Mouse (Mus musculus) embryo, embryonic 11.5 days (tissue): ENCODE measurements around the gene Zfp979.
"Not testable (repeated sequence)": the region's sequence is repeated elsewhere in the genome, so short reads cannot be mapped to it uniquely, and the experiment has no call there.

Experiments used
- DNase-seq: peaks from one replicate; pipeline ENCODE4 v3.0.0-alpha.2; 2012; ENCODE audit warnings: low read depth, low spot score

The Zfp979 gene

DNA sequence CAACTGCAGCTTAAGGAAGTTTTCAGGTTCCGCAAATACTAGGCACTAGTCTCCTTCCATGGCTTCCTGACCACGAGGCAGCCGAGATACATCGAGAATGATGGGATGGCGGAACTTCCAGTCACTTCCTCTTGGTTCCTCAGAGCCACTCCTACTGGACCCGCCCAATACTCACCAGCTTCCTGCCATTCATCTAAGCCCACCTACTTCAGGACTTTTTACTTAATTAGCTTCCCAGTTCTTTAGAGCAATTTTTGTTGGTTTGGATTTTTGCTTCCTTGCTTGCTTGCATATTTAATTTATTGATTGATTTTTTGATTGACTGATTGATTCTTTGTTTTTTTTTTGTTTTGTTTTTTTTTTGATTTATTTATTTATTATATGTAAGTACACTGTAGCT, at the start of gene Zfp979:
TSS of gene Zfp979 (minus strand) at position 101 of the 400 bp plus-strand sequence.
- DNase-seq, result not testable (repeated sequence)

DNA sequence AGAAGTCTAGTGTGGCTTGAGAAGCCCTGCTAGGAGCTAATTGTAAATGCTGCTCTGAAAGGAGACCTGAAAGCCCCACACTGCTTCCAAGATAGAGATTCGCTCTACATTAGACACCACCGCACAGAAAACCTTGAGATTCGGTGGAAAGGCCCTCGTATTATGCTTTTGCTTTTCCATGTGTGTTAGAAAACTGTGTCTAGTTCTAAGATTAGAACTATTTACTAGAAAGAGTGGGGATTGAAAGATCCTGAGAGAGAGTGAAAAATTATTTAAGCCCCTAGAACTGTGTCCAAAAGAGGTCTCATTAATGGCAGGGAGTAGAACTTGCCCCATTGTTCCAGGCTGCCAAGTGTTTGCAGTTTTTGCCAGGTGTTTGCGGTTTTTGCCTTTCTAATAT, 12.9 kb upstream of the Zfp979 start:
- not testable (repeated sequence) for DNase-seq

DNA sequence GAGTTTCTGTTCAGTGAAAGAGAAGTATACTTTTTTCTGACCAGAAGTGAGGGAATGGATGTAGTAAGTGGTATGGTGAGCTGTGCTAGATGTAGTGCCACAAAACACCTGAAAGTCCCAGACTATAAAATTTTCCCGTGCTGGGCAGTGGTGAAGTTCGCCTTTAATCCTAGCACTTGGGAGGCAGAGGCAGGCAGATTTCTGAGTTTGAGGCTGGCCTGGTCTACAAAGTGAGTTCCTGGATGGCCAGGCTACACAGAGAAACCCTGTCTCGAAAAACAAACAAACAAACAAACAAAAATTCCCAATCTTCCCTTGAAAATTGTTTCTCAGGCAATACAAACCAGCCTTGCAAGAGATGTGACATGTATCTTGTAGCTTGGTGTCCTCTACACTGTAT, 5.1 kb upstream of the Zfp979 start:
- not testable (repeated sequence) for DNase-seq

DNA sequence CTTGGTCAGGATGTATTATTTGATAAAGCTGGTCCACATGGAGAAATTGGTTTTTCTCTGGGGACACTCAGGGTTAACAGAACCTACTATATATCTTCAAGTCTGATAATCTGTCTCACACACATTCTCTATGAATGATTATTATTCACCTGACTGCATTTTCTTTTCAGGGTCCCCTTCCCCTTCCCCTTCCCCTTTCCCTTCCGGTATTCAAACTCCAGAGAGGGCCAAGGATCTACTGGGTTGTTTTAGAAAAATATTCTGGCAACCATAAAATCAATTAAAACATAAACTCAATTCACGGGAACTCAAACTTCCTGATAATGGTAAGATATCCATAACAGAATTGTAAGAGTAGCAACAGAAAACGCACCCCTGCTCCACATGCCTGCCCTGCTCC, 381 bp downstream of the Zfp979 start:
- DNase-seq, result not testable (repeated sequence)

DNA sequence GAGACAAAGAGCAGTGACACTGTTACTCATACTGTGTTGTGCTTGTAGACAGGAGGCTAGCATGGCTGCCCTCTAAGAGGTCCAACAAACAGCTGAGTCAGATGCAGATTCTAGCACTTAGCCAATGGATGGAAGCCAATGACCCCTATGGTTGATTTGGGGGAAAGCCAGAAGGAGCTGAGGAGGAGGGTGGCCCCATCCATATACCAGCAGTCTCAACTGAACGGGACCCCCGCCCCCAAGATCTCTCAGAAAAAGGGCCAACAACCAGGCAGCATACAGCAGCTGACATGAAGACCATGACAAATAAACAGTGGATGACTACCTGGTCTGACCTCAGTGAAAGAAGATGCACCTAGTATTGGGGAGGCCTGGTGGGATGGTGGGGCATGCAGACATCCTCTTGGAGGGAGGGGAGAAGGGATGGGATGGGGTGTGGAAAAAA, 8.5 kb downstream of the Zfp979 start:
- DNase-seq, result not testable (repeated sequence)

DNA sequence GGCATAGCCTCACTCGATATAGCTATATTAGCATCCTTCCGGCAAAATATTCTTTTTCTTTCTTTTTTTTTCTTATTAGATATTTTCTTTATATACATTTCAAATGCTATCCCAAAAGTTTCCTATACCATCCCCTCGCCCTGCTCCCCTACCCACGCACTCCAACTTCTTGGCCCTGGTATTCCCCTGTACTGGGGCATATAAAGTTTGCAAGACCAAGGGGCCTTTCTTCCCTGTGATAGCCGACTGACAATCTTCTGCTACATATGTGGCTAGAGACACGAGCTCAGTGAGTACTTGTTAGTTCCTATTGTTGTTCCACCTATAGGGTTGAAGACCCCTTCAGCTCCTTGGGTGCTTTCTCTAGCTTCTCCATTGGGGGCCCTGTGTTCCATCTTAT, 35.8 kb downstream of the Zfp979 start:
- not testable (repeated sequence) for DNase-seq

DNA sequence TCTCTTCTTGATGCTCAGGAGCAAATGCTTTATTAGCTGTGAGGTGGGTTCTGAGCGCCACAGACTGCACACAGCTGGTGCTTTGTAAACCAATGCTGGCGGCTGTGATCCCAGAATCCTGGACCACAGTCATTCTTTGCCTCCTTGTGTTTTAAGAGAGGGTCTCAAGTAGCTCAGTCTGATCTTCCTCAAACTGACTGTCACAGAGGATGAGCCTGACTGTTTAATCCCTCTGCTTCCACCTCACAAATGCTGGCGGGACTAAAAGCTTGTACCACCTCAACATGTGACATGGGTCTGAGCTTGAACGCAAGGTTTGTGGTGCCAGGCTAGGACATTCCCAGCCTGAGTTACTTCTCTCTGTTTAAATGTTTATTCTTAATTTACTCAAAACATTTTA, 36.8 kb downstream of the Zfp979 start:
- no peak for DNase-seq

DNA sequence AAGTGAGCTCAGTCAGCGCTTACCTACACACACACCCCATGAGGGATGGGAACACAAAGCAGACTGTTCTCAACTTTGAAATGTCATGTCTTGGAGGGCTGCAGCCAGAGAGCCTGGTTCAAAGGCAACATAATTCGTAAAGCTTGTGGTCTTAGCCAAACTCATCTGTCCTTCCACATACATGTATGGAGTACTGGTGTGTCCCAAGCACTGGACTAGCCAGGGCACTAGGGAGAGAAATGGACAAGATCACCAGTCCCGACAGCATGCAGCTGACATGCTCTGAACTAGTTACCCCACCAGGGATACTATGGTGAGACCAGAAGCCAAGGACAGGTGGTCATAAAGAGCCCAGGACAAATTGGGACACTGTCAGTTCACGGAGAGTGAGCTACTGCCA, 38.5 kb downstream of the Zfp979 start:
- DNase-seq, result no peak

DNA sequence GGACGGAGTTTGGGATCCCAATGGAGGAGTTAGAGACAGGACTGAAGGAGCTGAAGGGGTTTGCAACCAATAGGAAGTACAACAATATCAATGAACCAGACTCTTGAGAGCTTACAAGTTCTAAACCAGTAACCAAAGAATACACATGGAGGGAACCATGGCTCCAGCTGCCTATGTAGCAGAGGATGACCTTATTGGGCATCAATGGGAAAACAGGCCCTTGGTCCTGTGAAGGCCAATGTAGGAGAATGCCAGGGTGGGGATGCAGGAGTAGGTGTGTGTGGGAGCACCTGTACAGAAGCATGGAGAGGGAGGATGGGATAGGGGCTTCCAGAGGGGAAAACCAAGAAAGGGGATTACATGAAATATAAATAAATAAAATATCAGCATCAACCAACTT, 40.4 kb downstream of the Zfp979 start:
- no peak for DNase-seq

DNA sequence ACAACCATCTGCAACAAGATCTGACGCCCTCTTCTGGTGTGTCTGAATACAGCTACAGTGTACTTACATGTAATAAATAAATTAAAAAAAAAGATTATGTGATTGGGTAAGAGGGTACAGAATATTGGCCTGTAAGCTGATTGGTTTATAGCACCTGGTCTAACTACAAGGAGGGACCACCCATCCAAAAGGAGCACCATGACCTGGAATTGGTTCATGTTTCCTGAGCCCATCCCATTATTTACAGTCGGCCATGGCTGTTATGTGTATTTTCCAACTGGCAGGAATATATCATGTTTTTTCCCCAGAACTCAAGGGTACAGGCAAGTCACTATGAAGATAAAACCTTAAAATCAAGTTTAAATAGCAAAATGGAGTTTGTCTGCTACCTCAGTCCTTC, 43.5 kb downstream of the Zfp979 start:
- no peak for DNase-seq

DNA sequence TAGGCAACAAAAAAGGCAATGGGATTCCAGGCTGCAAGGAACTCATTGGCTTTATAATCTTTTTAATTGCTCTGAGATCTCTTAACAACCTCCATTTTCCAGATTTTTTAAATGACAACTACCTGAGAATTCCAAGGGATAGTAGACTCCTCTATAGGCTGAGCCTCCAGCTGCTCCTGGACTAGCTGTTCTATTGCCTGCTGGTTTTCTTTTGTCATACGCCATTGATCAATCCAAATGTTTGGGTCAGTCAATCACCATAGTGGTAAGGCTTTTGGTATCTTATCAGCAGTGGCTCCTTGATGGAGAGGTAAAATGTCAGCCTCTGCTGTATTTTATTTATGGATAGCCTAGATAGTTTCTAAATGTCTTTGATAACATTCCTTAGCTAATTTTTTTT, 44.6 kb downstream of the Zfp979 start:
- DNase-seq, result no peak

DNA sequence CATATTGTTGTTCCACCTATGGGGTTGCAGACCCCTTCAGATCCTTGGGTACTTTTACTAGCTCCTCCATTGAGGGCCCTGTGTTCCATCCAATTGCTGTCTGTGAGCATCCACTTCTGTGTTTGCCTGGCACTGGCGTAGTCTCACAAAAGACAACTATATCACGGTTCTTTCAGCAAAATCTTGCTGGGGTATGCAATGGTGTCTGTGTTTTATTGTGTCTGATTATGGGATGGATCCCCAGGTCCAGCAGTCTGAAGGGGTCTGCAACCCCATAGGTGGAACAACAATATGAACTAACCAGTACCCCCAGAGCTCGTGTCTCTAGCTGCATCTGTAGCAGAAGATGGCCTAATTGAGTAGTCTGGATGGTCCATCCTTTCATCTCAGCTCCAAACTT, 47.7 kb downstream of the Zfp979 start:
- not testable (repeated sequence) for DNase-seq

DNA sequence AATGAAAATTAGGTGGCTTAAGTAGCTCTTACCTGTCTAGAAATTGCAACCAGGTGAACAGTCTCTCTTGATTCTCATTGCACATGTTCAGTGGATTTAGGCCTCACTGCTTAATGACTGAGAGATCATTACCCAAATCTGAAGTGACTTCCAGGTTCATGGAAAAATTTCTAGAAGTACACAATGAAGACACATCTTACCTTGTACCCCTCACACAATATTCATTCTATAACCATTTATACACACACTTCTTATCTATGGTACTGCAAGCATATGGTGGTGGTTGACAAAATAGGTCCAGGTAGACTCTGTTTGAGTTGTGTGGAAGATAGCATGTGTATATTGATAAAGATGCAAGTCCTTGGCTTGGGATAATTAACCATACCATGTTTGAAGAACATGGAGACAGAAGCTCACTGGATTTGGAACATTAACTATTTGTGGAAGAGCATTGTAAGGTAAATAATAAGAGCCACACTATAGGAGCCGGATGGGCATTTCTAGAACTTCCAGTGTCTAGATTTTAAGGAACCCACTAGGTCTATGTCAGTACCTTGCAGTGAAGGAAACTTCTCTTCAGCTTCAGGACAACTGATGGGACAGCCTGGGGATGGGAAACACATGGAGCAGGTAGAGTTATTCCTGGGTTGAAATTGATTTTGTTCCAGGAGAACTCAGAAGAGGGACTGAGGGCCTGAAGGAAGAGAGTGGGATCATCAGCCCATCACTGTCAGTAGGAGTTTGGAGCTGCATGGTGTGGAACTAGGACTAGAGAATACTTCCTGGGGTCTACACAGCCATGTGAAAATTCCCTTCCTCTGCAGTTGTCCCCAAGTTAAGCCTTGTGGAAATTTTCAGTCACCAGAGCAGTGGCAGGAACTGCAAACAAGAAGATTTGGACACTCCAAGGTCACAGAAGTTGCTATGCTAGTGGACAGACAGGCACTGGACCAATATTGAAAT, 55.5 kb downstream of the Zfp979 start:
- DNase-seq, result no peak

DNA sequence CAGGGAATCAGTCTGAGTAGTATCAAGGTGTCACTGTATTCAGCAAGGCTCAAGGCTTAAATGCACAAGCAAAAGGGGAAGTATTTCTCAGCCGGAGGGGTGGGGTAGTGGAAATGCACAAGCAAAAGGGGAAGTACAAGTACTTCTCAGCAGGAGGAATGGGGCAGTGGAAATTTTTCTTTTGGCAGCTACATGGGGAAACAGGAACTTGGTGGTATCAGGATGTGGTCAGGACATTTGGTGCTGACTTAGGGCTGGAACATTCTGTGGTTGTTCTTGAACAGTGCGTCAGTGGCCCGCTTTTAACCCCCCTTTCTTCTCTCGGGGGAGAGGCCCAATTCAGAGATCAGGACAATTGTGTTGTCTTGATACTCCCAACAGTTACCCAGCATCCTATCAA, 62.9 kb downstream of the Zfp979 start:
- not testable (repeated sequence) for DNase-seq

DNA sequence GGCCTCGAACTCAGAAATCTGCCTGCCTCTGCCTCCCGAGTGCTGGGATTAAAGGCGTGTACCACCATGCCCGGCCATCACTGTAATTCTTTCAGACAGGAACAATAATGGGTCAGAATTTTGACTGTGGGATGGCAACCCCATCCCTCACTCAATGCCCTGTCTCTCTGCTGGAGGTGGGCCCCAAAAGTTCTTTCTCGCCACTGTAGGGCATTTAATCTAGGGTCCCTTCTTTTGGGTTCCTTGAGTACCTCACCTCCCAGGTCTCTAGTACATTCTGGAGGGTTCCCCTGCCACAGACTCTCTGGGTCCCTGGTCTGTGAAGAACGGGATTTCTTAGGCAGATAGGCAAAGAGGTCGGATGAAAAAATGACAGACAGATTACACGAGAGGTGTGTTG, 71.2 kb downstream of the Zfp979 start:
- DNase-seq, result not testable (repeated sequence)

DNA sequence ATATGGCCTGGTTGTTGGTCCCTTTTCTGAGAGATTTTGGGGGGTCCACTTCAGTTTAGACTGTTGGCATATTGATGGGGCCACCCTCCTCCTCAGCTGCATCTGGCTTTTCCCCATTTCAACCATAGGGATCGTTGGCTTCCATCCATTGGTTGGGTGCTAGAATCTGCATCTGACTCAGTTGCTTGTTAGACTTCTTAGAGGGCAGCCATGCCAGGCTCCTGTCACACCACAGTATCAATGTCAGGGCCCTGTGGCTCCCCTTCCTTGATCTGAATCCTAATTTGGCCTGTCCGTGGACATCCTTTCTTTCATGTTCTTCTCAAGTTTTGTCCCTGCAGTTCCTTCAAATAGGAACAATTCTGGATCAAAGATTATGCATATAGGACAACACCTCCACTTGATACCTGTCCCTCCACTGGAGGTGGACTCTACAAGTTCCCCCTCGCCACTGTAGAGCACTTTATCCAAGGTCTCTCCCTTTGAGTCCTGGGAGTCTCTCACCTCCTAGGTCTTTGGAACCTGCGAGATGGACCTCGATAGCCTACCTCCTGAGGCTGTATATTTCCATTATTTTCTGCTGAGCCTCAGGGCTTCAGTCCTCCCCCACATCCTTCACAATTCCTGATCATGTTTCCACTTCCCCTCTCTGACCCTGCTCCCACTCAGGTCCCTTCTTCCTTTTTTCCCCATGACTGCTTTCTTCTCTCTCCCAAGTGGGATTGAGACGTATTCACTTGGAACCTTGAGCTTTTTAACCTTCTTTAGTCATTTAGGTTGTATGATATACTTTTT, 76.7 kb downstream of the Zfp979 start:
- DNase-seq, result no peak
